Mouse (Mus musculus) gastrocnemius, postnatal 36 days (tissue): Measurements from ENCODE around the gene Gclm. TPM values are rescaled to one million over a fixed set of nuclear protein-coding genes. Genes with fewer than 3 reads are reported as not detected.
"Not testable (repeated sequence)": the region's sequence is repeated elsewhere in the genome, so short reads cannot be mapped to it uniquely, and the experiment has no call there.

Experiments
- DNase-seq, 2 experiments: peaks; one replicate each; pipeline ENCODE4 v3.0.0; 2022
- intact Hi-C: fragments of 180-260 bp; cut with DNase I; formaldehyde crosslinking; loops from one replicate; pipeline ENCODE4 v1.15.1; 2025
- total RNA-seq, 2 experiments: library from RNA; stranded (reverse); gene quantifications; 2 replicates each; pipeline ENCODE4 v1.2.3; 2021

Gclm gene
- total RNA-seq, 2 experiments from 2014 or later, result 32.2 to 47.4 TPM

DNA sequence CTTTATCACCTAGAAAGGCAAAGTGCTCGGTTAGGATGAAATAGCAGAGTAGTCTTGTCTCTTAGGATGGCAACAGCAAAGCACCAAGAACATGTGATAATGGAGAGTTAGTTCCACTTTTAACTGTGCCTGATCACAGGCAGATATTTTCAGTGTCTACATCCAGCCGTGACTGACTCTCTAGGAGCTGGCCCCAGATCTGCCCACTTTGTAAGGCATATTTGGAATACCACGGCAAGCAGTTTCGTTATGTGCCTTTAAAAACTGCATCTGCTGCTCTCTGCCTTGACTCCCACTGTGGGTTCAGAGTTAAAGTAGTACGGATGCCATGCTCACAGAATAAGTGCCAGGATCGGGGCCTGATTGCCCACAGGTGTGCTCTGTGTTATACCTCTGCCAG, 18.4 kb upstream of the Gclm start:
- intact Hi-C loops, result loop anchor here (1.0 kb wide), 1 partner anchor 12 kb away; no protein-coding TSS in a partner anchor
- not testable (repeated sequence) for DNase-seq

DNA sequence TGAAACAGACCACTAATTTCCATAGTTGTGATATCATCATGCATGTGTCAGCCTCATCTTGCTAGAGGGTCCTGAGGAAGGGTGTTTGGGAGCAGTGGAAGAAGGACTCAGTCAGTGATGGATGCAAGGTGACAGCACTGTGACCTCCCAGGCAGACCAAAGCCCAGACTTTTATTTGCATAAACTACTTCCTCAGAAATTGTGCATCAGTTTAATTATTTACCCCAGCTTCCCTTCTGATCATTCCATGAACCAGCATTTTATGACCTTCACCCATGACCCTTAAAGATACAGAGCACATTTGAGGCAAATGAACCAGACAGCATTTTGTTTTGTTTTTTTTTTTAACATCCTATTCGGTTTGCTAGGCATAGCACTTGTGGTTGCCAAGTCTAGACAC, 9.6 kb upstream of the Gclm start:
- intact Hi-C loops, result no loop called here

DNA sequence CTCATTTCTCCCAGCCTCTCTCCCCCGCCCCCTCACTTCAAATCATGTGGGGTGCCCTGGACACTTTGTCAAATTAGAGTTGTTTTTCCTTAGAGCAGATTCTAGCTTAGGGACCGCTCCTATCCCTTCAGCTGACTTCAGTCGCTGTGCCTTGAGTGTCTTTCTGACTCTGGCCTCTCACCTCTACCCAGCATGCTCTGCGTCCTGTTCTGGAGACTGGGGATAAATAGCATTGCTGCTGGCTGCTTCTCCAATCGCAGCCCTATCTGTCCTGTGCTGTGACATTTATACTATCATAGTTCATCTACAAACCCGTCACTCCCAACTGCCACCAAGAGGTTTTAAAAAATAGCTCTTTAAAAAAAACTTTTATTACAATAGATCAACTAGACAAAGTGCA, 2.5 kb upstream of the Gclm start:
- intact Hi-C loops, result no loop called here
- no peak for DNase-seq

More for the DNA sequence above, 9.6 kb upstream of the Gclm start:
- DNase-seq, result no peak

DNA sequence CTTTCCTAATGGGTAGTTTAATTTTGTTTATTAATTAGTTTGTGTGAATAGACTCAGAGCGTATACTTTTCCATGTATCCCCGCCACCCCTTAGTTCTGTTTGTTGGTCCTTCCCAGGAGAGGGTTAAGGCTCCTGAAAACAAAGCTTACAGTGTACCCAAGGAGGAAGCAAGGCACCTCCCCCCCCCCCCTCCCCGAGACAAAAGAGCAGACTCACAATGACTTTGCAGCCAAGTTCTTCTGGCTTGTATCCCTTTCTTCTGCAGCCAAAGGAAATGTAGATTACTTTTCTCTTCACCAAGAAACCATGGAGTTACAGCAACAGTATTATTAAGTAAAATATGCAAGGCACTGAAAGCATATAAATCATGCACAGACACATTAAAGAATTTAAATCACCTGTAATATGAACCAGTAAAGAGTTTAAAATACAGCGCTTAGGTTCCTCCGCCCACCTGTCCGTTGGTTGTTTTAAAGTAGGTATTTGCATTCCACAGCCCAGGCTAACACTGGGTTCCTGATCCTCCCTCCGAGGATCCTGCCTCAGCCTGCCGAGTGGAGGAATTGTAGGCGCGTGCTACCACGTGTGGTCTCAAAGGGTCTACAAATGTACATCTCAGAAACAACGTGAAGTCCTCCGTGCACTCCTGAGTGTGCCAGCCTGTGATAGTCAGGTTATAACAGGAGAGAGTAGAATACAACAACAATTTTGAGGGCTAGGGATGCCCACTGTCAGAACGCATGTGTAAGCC, 1.8 kb upstream of the Gclm start:
- intact Hi-C loops, result no loop called here
- DNase-seq, result no peak

DNA sequence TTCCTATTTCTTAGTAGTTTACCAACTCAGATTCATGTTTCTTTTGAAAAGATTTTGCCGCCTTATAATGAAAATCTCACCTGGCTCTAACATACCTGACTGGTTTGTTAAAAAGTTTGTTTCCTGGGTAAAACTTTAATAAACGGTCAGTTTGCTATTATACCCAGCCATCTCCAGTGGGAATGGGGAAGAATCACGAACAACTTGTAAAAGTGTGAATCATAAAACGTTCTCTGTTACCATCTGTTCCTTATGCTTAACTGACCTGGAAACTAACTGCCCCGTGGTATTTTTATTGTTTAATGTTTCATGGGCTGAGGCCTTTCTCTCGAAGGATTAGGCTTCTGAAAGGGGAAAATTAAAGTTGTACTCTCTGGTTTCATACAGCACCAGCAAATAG, 598 bp upstream of the Gclm start:
- intact Hi-C loops, result no loop called here
- DNase-seq, result no peak

DNA sequence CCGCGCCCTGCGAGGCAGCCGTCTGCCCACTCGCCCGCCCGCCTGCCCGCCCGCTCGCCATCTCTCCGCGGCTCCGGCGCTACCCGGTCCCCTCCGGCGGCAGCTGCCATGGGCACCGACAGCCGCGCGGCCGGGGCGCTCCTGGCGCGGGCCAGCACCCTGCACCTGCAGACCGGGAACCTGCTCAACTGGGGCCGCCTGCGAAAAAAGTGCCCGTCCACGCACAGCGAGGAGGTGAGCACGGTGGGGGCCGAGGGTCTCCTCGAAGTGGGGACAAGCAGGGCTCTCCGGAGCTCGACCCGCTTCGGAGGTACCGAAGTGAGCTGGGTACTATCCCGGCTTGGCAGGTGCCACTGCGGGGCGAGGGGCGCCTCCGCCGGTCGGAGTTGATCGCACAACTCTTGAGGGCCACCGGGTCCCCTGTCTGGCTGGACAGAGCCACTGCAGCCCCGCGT, 548 bp downstream of the Gclm start:
- DNase-seq, result peak; percentile 8 to 44
- intact Hi-C loops, result no loop called here

DNA sequence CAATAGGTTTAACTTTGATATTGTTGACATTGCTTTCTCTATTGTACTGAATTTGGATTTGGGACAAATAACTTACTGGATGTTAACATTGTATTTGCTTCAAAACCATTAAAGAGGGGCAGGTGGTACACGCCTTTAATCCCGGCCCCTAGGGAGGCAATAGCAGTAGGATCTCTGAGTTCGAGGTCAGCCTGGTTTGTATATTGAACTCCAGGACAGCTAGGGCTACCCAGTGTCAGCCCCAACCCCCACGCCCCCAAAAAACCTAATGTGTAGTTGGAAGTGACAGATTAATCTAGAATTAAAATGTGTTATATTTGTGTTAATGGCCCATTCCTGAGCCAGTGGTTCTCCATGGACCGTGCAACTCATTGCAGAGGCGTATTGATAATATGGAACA, 1.0 kb downstream of the Gclm start:
- intact Hi-C loops, result no loop called here
- no peak for DNase-seq

DNA sequence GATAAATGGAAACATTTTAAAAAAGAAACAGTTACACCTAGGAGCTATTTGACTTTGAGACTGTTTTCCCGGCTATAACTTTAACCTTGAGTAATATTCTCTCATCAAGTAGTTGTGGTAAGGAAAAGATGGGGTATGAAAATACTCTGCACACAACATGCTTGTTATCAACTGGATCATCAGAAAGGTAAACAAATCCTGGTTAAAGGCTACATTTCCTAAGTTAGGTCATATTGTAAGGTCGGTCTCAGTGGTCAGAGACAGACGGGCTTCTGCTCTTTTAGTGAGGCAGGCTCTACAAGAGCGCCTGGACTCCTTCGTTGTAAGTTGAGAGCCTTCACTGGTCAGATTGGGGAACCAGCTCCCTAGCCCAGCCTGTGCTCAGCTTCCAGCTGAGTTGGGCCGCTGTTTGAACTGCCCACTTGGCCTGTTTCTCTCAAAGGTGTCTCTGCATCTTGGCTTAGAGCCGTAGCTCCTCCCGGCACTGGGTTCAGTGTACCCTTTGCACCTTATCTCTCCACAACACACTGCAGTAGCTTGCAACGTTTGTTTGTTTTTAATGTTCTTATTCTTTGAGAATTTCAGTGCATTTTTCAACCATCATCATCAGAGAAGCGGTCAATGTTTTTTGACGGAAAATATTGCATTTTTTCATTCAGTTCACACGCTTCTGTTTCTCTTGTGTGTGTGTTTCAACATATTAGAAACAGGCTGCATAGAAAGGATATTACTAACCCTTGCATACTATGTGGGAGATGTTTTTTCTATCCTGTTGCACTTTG, 1.8 kb downstream of the Gclm start:
- no peak for DNase-seq
- intact Hi-C loops, result no loop called here

DNA sequence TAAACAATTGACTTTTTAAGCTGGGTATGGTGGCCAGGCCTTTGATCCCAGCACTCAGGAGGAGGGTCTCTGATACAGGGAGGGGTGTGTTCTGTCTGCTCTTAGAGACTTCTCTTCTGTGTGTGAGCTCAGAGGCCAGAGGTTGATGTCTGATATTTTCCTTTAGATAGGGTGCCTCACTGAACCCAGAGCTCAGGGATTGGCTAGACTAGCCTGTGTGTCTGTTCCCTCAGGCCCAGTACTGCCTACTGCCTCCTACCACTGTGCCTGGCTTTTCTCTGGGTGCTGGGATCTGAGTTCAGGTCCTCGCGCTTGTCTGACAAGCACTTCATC, 2.4 kb downstream of the Gclm start:
- DNase-seq, result no peak
- intact Hi-C loops, result no loop called here

DNA sequence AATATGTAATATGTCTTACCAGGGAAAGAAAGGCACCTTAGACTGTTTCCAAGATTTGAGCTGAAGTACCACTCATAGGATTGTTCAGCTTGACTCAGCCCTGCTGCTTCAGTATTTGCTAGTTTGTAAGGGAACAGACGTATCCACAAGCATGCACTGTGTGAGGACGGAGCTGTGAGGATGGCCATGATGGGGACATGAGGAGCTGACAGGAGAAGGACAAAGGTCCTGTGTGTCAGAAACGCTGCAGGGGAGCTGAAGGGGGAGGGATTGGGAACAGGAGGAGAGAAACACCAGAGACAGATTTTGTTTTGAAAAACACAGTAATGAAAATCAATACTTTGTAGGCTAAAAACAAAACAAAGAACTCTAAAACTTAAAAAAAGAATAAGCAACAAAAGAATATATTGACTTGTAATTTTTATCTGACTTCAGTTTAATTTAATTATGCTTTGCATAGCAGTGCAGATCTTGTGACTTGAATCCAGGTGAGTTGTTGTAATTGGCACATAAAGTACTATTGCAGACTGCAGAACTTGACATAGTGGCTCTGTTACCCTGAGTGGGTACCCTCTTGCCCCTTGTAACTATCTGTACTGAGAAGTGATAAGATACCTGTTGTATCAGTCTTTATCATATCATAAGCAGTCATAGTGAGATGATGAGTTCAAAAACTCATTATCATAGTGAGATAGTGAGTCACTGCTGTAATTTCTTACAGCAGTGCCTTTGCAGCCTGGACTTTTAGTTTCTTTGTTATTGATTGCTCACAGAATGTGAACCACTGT, 7.3 kb downstream of the Gclm start:
- DNase-seq, result no peak
- intact Hi-C loops, result loop anchor here (2.0 kb wide), 1 partner anchor 20 kb away; no protein-coding TSS in a partner anchor

DNA sequence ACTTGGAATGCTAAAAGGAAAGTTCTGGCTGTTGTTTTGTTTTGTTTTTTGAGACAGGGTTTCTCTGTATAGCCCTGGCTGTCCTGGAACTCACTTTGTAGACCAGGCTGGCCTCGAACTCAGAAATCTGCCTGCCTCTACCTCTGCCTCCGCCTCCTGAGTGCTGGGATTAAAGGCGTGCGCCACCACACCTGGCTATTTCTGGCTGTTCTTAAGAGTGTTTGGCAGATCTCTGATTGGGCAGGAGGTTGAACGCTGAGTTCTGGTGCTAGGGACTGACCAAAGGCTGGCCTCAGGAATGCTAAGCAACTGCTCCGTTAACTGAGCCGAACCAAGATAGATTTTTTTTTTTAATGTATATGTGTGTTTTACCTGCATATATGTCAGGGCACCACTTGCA, 8.7 kb downstream of the Gclm start:
- intact Hi-C loops, DNase-seq: not testable (repeated sequence)

DNA sequence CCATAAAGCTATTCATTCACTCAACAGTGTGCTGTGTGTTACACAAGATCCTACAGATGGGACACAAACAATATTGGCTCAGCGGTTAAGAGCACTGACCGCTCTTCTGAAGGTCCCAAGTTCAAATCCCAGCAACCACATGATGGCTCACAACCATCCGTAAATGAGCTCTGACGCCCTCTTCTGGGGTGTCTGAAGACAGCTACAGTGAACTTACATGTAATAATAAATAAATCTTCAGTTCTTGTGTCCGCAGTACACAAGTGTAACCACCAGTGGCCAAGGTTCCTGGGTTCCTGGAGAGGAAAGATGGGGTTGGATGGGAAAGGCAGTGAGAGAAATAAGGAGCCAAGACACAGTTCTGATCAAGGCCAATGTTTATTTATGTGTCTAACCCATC, 24.6 kb downstream of the Gclm start:
- intact Hi-C loops, result no loop called here
- DNase-seq, result no peak

DNA sequence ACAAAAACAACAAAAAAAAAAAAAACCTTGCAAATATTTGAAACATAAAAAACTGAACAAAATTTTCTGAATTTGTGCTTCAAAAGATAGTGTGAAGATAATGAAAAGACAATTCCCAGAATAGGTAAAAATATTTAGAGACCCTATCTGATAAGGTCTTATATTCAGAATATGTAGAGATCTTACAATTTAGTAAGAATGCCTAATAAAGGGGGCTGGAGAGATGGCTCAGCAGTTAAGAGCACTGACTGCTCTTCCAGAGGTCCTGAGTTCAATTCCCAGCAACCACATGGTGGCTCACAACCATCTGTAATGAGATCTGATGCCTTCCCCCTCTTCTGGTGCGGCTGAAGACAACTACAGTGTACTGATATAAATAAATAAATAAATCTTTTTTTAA, 27.2 kb downstream of the Gclm start:
- intact Hi-C loops, result loop anchor here (2.0 kb wide), 1 partner anchor 20 kb away; no protein-coding TSS in a partner anchor

DNA sequence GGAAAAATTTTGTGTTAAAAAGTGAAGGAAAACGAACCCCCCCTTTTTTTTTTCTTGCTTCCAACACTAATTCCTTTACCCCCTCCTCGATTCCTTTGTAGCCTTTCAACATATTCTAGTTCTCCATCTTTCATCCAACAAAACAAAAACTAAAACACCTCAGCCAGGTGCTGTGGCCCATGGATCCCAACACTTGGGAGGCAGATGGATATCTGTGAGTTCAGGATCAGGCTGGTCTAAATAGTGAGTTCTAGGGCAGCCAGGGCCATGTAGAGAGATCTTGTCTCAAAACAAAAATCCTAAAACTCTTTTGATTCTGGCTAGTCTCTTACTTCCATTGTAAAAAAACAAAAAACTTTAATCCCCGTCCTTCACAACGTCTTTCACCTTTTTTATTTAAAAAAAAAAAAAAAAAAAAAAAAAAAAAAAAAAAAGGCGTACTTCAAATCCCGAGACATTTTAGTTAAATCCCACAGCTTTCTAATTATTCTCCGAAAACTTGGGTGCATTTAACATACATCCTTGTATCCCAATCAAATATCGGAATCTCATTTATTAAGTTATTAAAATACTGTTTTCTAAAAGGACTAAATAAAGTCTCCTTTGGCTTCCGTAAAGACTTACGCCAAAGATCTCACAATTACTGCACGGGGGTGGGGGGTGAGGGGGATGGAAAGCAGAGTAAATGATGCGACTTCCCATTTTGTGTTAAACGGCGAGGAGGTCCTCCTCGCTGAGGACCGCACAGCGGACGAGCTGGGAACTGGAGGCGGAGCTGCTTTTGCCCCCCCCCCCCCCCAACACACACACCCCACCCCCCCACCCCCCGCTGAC, 28.3 kb downstream of the Gclm start:
- DNase-seq, result no peak
- intact Hi-C loops, result loop anchor here (2.0 kb wide), 2 partner anchors 19 to 21 kb away; no protein-coding TSS in a partner anchor

More for the DNA sequence above, 27.2 kb downstream of the Gclm start:
- DNase-seq, result not testable (repeated sequence)

DNA sequence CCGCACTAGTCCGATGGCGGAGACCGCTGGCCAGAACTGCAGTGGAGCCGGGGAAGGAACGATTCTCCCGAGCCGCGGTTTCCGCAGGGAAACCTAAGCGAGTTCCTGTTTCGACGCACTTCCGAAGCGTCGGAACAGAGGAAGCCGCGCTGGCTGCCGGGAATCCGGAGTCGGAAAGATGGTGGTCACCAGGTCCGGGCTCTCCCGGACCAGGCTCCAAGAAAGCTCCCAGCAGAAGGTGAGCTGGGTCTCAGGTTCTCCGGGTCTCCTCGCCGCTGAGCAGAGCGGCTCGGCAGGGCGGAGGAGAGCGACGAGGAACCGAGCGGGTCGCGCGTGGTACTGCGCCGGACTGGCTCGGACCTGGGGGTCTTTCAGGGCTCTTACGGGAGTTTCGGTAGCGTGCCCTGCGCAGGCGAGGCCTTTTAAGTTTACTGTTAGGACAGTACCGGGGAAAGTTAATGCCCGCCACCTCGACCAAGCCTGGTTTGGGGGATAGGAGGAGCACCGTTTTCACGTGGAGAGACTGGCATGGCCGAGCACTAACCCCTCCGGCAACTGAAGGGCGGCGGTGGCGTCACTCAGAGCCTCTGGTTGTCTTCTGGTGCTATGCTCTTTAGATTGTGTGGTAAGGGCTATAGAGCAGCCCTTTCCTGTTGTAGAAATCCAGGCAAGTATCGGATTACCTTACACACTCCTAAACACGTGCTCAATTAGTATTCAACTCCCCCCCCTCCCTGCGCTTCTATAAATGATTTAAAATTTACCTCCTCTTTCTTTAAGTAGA, 29.1 kb downstream of the Gclm start, which contains the start of gene Dnttip2:
Dnttip2 (plus strand) TSS at position 148 of the 784 bp plus-strand sequence.
- intact Hi-C loops, result loop anchor here (2.0 kb wide), 1 partner anchor 18 kb away; no protein-coding TSS in a partner anchor
- peak; percentile 87 to 89 for DNase-seq

DNA sequence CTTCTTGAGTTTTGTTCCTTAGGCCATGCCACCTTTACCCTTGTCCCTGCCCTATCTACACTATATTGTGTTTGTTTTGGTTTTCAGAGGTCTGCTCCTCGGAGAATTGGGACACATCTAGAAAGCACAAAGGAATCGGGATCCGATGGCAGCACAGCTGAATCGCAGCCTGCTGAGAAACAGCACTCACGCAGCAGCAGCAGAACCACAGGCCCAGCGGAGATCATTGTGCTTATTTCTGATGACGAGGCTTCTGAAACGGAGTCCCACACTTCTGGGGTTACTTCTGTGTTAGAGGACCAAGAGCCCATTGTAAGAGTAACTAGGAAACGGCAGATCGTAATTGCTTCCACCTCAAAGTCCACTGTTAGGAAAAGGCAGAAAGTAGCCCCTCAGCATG, 29.8 kb downstream of the Gclm start:
- intact Hi-C loops, result loop anchor here (2.0 kb wide), 1 partner anchor 18 kb away; no protein-coding TSS in a partner anchor
- no peak for DNase-seq

DNA sequence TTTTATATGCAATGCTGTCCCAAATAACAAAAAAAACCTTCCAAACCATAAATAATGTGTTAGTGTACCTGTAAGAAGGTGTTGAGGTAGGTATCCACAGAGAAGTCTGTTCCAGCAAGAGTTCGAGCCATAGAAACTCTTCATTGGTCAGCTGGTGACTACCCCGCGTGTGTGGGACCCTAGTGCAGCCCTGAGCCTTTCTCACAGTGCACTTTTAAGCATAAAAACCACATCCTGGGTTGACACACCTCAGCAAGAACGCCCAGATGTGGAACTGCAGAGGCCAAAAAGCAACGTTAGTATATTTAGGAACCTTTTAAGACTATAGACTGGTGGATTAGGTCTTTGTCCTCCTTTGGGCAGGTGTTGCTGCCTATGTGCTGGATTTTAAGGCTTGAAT, 41.8 kb downstream of the Gclm start:
- no peak for DNase-seq
- intact Hi-C loops, result no loop called here

DNA sequence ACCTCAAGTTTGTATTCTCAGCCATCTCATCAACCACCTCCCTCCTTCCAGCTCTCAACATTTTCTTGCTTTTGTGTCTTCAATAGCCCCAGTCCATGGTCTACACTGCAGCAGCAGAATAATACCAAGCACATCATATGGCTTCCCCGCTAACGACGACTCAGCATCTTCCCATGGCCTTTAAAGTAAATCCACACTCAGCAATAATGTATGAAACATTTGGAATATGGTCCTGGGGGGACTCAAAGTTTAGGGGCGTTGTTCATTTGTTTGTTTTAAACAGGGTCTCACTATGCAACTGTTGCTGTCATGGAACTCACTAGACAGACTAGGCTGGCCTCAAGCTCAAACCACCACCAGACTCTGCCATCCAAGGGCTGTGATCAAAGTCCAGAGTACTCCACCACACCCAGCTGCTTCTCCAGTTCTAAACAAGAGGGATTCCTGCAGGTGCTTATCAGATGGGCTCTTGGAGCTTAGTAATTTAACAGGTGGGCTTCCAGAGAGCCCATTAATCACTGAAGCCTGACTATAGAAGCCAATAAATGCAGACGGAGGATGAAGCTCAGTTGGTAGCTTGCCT, 43.3 kb downstream of the Gclm start:
- DNase-seq, result no peak
- intact Hi-C loops, result no loop called here

DNA sequence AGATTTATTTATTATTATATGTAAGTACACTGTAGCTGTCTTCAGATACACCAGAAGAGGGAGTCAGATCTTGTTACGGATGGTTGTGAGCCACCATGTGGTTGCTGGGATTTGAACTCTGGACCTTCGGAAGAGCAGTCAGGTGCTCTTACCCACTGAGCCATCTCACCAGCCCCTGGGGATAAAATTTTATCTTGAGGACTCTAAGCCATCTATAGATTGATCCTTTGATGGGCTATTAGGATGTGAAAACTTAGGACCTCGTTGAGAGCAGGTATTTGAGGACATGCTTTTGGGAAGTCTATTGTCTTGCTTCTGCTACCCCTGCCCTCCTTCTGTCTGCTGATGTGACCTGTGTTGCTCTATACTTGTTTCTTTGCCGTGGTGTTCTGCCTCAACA, 44.0 kb downstream of the Gclm start:
- intact Hi-C loops, DNase-seq: not testable (repeated sequence)
